Mouse (Mus musculus): Measurements from ENCODE around the gene Tex44. TPM values are rescaled to one million over a fixed set of nuclear protein-coding genes. Genes with fewer than 3 reads are reported as not detected.

Tex44 gene
- total RNA-seq, 2 experiments from 2014 or later = not detected

DNA sequence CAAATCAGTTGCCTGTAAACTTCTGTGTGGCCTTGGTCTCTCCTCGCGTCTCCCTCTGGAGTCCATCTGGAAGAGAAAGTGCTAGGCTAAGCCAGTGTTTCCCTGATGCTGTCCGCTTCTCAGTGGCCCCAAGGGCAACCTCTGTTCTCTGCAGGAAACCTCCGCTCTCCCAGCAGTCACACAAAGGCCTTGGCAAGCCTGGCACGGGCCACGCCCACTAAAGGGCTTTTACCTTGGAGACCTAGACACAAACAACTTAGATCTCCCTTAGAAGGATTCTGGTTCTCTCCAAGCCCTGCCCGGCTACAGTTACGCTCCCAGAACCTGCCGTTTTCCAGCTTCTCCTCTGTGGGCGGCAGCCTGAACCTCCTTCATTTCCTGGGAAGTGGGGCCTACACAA is 5.1 kb upstream of the Tex44 start:
- no peak for DNase-seq (ENCODE audit: low spot score in 2 of 2)

DNA sequence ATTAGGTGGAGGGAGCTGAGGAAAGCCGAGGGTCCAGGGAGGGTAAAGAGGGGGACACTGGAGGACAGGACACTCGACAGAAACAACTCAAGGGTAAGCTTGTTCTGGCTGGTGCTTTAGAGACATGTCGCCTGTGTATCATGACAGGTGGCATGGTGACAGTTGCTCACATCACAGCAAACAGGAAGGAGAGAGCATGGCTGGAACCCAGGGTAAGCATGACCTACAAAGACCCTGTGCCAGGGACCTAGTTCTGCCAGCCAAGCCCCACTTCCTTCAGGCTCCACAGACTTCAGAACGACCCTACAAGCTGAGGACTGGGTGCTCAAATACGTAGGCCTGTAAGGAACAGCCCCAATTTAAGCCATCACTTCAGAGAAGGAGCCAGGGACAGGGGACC is 2.2 kb upstream of the Tex44 start:
- no peak for DNase-seq (ENCODE audit: low spot score in 2 of 2)

DNA sequence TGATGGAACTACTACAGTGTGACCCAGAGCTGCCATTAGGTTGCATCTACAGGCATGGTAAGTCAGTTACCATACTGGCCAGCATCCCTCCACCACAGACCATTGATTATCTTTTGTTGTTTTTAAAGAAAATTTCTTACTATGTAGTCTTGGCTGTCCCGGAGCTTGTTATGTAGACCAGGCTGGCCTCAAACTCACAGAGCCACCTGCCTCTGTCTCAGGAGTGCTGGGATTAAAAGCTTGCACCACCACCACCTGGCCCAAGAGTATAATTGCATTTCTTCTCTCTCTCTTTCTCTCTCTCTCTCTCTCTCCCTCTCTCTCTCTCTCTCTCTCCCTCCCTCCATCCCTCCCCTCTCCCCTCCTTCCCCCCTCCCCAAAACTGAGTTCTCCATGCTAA is 1.8 kb upstream of the Tex44 start:
- no peak for DNase-seq (ENCODE audit: low spot score in 2 of 2)

DNA sequence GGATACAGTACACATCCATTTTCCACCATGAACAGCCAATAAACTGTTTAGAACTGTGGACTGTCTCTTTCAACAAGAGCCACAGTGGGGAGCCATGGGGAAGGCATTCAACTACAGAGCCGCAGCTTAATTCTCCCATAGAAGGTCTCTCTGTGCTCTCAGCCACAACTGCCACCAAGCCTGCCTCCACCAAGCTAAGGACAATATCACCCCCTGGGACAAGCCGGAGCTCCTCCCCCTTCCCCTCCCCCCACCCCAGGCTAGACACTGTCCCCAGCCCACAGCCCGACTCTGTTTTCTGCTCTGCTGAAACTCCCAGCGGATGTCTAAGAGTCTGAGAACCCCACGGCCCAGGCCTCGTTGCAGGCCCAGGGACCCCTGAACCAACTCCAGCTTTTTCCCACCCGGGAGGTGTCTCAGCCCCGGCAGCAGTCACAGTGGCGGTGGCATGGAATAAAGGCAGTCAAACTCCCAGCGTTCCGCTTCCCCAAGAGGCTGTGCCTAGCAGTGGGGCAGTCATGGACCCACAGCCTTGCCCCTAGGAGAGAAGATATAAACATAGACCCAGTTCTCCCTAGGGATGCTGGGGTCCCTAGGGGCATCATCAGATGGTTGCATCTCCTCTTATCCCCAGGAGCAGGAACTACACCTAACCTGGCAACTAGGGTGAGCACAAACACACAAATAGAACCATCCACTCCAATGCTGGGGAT is 1.1 kb upstream of the Tex44 start:
- no peak for DNase-seq (ENCODE audit: low spot score in 2 of 2)

DNA sequence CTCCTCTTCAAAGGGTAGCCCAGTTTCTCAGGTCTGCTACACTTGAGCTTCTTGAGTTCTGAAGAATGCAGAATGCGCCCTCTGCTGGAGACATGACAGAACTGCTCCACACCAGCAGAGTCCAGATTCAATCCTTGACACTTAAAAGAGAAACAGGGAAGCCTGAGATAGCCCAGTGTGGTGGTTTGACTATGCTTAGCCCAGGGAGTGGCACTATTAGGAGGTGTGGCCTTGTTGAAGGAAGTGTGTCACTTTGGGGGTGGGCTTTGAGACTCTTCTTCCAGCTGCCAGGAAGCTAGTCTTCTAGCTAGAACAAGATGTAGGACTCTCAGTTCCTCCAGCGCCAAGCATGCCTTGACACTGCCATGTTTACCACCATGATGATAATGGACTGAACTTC is 3.9 kb downstream of the Tex44 start:
- peak in 1 of 2 experiments; percentile 74 for DNase-seq (ENCODE audit: low spot score in 2 of 2)

DNA sequence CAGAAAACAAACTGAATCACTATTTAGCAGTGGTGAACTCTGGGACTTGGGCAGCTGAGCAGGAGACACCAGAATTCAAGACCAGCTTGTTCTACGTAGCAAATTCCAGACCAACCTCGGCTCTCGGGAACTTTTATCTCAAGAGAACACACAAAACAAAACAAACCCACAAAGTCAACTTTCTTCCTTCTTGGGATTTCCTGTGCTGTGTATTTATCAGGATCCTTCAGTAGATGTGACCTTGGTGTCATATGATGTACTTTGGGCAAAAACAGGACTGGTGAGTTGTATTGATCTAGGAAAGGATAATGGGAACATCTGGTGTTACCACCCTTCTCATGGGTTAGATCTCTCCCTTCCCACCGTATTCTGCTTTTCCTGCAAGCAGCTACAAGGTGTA is 6.6 kb downstream of the Tex44 start:
- no peak for DNase-seq (ENCODE audit: low spot score in 2 of 2)

DNA sequence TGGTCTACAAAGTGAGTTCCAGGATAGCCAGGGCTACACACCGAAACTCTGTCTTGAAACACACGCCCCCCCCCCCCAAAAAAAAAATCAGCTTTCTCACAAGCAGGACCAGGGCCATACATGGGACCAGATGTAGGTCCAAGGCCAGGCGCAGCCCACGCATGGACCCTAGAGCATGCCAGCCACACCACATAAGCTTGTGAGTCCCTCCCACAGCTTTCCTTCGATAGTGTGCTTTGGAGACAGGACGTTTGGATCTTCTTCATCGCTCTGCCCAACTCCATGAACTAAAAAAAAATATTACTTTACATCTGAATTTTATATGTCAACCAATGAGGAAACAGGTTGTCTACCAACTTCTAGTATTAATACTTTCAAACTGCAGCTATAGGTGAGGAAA is 7.2 kb downstream of the Tex44 start:
- no peak for DNase-seq (ENCODE audit: low spot score in 2 of 2)

DNA sequence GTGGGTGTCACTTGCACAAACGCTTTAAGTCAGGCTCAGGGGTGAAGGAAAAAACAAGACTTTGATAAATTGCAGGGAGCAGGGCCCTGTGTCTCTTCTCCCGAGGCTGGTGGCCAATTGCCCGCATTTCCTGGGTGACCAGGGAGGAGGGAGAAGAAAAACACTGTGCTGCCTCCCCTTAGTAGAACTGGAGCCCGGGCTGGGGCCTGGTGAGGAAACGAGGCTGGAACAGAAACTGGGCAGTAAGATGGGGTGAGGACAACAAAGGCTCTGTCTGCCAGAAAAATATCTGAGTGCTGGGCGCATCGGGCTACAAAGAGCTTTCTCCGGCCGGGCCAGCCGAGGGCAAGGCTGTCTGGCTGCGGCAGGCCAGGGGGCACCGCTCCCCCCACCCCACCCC is 7.9 kb downstream of the Tex44 start:
- peak in 1 of 2 experiments; percentile 73 for DNase-seq (ENCODE audit: low spot score in 2 of 2)

DNA sequence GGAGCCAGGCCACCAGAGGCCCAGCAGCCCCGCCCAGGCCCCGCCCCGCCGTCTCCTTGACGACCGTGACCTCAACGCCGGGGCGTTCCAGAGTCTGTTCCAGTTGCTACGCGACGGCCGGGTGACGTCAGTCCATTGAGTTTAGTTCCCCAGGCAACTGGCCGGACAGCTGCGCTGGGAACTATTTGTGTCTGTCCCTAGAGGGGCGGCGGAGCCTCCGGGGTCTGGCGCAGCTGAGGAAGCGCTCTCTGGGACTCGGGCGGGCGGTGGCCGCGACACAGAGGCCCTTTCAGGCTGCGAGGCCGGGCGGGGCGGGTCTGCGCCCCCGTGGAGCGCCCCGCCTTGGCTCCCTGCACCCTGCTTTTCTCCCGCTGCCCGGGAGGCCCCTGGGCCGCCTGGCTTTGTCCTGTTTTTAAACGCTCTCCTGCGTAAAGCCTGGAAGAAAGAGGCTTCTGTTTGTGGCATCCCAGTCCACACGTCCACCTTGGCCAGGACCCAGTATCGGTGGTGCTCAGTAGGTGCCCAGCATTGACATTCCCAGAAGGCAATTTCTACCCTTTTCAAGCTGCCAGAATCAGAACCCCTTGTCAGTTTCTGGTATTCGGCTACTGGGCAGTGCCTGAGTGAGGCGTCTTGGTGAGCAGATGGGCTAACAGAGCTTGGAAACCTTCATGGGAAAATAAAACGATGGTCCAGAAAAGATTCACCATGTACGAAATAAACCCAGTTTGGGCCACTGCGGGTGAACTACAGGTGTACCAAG is 8.5 kb downstream of the Tex44 start:
- peak; percentile 95 to 99 for DNase-seq (ENCODE audit: low spot score in 2 of 2)

DNA sequence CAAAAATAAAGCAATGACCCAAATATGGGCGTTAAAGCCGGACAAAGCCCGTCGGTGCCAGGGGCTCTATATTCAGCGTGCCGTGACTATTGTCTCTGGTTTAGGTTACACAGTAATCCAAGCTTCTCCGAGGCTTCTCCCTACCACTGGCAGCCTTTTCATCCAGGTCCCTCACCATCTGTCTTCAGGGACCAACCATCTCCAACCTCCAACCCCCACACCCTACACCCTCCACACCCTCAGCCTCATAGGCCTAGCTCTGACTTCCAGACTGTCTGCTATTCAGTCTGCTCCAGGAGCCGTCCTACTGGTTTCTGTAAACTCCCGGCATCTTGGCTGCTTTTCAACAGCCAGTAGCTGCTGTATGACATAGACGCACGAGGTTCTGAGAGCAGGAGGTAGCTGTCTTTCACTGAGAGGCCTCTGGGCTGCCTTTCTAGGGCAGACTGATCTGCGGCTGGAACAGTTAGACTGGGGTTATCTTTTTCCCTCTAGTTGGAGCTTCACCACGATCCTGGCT is 9.2 kb downstream of the Tex44 start:
- DNase-seq (ENCODE audit: low spot score in 2 of 2) = peak in 1 of 2 experiments; percentile 68

DNA sequence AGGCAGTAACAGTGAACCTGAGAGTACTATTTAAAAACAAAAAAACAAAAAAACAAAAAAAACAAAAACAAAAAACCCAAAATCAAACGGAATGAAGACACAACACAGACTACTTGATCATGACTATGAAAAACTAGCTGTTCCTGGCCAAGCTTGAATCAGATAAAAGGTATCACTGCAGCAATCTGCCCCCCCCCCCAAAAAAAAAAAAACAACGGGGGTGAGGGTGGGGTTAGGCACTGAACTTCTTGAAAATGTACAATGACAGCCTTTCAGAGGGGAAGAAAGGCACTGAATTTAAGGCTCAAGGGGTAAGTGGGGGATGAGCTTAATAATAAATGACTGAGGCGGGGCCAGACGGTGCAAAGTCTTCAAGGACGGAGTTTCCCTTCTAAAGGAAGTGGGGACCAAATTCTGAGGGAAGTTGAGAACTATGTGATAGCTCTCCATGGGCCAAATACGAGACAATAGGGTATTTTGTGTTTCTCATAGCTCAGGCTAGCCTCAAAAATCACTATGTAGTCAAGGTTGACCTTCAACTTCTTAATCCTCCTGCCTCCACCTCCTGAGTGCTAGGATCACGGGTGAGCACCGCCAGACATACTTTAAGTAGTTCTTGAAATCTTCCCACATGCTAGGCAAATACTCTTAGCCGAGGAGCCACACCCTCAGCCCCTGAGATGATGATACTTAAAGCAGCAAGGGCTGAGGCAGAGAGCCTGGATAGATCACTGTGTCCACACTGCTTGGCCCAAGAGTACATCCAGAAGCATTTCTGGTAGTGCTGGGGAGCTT is 11.3 kb downstream of the Tex44 start:
- DNase-seq (ENCODE audit: low spot score in 2 of 2) = no peak

DNA sequence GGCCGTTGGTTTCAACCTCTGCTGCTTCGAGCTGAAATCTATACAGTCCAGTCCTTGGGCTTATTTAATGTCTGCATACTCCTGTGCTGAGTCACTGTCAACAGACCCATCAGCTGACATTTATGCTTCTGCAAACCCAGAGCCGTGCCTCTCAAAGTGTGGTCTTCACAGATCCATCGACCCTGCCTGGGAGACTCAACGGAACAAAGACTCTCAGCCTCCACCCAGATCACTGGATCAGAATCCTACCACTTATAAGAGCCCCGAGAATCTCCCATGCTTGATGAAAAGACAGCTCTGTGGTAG is 11.8 kb downstream of the Tex44 start:
- DNase-seq (ENCODE audit: low spot score in 2 of 2) = no peak

DNA sequence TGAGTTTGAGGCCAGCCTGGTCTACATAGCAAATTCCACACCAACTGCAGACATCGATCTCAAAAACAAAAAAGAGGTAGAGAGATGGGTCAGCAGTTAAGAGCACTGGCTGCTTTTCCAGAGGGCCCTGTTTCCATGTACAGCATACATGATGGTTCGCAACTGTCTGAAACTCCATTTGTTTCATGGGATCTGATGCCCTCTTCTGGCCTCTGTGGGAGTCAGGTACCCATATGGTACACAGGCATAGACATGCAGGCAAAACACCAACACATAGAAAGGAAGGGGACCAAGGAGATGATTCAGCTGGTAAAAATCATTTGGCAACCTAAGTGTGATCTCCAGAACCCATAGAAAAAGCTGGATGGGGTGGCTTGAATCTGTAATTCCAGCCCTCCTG is 12.4 kb downstream of the Tex44 start:
- no peak for DNase-seq (ENCODE audit: low spot score in 2 of 2)

DNA sequence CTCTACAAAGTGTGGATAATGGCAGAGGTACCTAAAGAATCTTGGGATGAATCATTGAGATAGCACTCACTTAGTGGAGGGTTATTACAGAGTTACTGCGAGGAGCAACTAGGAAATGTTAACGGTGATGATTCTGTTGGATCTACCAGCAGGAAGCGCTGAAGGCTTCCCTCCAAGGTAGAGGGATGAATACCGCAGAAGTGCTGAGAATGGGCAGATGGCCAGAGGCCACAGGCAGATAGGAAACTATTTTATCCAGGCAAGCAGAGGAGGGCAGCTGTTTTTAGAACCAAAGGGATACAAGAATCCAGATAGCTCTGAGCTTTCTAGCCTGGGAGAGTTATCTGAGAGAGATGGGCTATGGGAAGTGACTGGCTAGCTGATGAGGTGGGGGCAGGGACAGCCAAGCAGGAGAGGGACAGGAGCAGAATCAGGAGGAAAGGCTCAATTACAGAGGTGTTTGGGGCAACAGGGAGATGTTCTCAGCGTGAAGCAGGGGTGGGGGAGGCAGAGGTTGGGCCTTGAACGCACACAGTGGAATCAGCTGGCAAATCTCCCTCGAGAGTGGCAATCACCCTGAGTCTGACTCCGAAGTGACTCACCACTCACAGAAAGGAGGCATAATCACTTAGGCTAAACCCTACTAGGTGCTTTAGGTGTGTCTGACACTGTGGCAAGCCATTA is 13.5 kb downstream of the Tex44 start:
- DNase-seq (ENCODE audit: low spot score in 2 of 2) = peak in 1 of 2 experiments; percentile 47

DNA sequence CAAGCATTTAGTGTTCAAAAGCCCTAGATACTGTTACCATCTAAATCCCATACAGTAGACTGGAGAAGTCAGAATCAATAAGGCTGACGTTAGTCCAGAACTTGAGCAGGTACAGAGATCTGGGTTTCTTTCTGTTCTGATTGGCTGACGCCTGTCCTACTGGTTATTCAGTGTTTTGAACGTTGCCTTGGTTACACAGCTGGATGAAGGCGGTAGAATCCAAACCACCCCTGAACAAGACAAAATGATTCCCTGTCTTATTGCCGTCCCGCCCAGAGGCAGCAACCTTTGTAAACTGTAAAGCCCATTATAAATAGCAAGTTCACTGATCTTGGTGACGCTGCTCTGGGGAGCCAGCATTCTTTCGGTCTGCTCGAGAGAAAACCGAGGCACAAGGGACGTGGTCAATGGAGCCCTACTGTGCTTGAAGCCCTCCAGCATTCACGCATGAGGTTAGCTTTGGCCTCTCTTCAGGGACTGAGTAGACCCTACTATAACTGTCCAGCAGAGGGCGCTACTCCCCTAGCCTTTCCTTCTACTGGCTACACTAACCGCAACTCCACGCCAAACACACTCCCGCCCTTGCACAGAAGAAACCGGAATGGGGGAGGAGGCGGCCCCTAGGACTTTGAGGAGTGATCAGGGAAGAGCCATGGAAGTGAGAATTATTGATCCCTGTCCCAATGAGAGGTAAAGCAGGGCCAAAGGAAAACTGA is 14.2 kb downstream of the Tex44 start:
- DNase-seq (ENCODE audit: low spot score in 2 of 2) = peak; percentile 87 to 95

DNA sequence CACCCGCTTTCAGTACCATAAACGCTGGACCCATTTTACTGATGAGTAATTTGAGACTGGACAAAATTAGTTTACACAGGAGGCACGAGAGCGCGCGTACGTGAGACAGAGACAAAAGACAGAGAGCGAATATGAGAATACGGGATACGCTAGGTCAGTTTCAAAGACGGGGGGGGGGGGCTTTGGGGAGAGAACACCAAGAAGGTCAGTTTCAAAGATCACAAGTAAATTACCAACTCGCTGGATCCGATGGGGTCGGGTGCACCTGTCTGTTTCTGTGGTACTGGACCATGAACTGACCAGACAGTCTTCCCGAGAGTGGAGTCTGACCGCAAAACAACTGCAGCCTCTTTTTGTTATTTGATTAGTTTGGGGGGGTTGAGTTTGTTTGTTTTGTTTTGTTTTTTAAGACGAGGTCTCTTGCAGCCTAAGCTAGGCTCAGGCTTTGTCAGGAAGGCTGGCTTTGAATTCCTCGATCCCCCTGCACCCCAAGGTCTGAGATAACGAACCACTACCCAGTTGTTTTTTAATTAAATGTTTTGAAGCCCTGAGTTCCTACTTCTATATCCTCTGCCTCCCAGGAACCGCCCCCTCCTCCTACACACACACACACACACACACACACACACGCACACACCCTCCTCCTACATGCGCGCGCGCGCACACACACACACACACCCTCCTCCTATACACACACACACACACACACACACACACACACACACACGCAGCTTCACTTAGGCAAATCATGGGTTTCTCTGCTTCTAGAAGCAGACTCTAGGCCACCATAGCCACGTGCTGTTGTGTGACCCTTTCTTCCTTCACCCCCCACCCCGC is 15.0 kb downstream of the Tex44 start:
- peak in 1 of 2 experiments; percentile 70 for DNase-seq (ENCODE audit: low spot score in 2 of 2)

DNA sequence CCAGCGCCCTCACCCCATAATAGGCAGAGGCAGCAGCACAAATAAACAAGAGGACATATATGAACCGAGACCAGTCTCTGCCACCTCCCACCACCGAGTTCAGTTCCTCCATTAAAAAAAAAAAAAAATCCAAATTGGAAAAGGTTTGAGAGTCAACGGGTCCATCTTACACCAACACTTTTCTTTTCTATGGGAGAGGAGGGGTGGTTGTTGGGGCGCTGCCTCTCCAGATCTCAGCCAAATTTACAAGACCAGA is 15.5 kb downstream of the Tex44 start:
- no peak for DNase-seq (ENCODE audit: low spot score in 2 of 2)

DNA sequence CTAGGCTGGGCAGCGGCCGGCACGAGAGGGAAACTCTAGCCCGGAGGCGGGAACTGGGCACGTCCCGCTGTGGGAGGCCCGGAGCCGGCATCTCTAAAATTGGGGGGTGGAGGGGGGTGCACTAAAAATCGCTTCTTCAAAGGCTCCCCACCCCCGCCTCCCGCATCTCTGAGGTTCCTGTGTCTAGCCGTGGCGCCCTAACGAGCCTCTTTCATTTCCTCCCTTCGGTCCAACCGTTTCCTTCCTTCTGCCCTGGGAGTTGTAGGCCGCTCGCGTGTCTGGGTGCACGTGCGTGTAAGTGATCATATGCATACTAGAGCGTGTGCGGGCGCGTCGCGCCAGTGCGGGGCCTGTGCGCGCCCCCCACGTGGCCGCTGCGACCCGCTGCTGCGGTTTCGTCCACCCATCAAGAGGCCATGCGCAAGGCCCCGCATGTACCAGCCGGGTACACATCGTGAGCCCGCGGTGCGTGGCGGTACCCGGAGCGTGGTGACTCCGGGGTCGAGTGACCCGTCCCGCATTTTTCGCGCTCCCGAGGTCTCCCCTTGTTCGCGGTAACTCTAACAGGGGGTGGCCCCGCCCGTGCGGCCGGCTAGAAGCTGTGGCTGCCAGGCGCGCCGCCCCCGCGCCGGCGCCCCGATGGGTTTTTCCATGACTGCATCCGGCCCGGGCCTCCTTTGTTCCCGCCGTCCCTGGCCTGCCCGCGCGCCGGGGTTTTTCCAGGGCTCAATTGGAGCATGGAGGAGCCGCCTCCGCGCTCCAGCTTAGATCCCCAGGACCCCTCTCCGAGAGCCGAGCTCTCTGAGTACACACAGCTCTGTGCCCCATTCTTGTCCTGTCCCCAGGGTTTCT is 16.1 kb downstream of the Tex44 start:
- DNase-seq (ENCODE audit: low spot score in 2 of 2) = peak; percentile 91 to 93

DNA sequence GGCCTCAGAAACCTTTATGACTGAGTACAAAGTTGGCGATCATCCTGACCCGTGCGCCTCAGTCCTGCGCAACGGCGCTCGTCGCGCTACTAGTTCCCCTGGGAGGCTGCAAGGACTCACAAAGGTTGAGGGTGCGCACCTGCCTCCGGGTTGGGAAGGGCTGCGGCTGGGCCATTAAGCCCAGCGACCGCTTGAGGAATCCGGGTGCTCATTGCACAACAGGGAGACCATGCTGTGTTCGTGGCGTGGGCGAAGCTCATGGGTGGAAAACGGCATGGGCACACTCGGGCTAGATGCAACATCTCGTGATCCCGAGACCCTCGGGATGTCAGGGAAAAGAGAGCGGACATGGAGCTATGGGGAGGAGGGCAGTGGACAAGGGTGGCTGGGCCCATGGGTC is 16.7 kb downstream of the Tex44 start:
- DNase-seq (ENCODE audit: low spot score in 2 of 2) = no peak
